18 mouse cellular contexts compared by ENCODE assay signal in the genomic region with DNA sequence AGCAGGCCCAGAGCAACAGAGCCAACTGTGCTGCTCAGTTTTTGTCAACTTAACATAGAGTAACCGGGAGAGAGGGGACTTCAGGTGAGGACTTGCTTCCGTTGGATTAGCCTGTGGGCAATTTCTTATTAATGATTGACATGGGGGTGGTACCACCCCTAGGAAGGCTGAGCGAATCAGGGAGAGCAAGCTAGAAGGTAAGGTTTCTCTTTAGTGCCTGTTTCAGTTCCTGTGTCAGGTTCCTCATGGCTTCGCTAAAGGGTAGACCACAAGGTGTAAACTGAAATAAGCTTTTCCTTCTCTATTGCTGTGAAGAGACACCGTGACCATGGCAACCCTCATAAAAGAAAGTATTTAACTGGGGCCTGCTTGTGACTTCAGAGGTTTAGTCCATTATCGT. TPM values are rescaled to one million over a fixed set of nuclear protein-coding genes. Genes with fewer than 3 reads are reported as not detected.
"Had no signal": no experiment of that assay in that cellular context is flagged by ENCODE, and none has a peak within 500 bp of the region (broad histone marks: within the 10 kb centered on the region; RNA-seq: fewer than 3 reads in every experiment).

No protein-coding gene starts in this region.

- DNase-seq: kidney, adult 8-10 months; kidney, postnatal 14 days; kidney, postnatal 4 days; left cerebral cortex, postnatal 4 days; liver, postnatal 0 days; lung, embryonic 14.5 days; lung, postnatal 36 days; midbrain, embryonic 14.5 days; right cerebral cortex, adult 18-20 months; right cerebral cortex, postnatal 14 days; right cerebral cortex, postnatal 4 days; thymus, postnatal 25 days had no signal

- H3K27me3 ChIP-seq: kidney, embryonic 15.5 days; limb, embryonic 12.5 days; limb, embryonic 15.5 days; stomach, embryonic 15.5 days had no signal

- ATAC-seq: liver, postnatal 0 days; lung, postnatal 0 days had no signal

- H3K36me3 ChIP-seq: kidney, embryonic 15.5 days; limb, embryonic 15.5 days; stomach, embryonic 15.5 days had no signal

RNA-seq across cellular contexts. Expression of a gene that starts 39.2 kb away (rescaled TPM):
- total RNA-seq: megakaryocyte-erythroid progenitor cell, adult 5-6 weeks had no signal
